Mouse (Mus musculus) liver, postnatal 0 days (tissue): ENCODE results near the gene Pip4k2c. TPM values are rescaled to one million over a fixed set of nuclear protein-coding genes. Genes with fewer than 3 reads are reported as not detected.

ENCODE experiments used
- ATAC-seq: fragments of 200-750 bp; cut with Nextera tagmentation; 2 replicates; pipeline ENCODE4 v1.8.0; 2017; ENCODE audit warnings: mild to moderate bottlenecking, moderate library complexity
- DNase-seq: peaks from one replicate; pipeline ENCODE4 v3.0.0-alpha.2; 2016
- H3K27ac ChIP-seq: fragments of 300-500 bp; sonication (generic); 2 replicates; pipeline ENCODE4 v1.5.1; 2014; ENCODE audit warnings: antibody characterized with exemption, moderate library complexity, mild to moderate bottlenecking, low read depth
- H3K27me3 ChIP-seq: fragments of 300-500 bp; sonication (generic); 2 replicates; pipeline ENCODE4 v1.6.1; 2014; ENCODE audit warnings: low read length, control low read depth, mixed read lengths; ENCODE audit not compliant: insufficient read depth
- H3K36me3 ChIP-seq: fragments of 300-500 bp; sonication (generic); replicated peaks from 2 replicates; pipeline ENCODE4 v1.6.1; 2014; ENCODE audit warnings: mild to moderate bottlenecking, control low read depth, low read length, moderate library complexity, mixed read lengths; ENCODE audit not compliant: insufficient read depth
- H3K4me1 ChIP-seq: fragments of 300-500 bp; sonication (generic); 2 replicates; pipeline ENCODE4 v1.6.1; 2014; ENCODE audit warnings: antibody characterized with exemption, mild to moderate bottlenecking, control low read depth; ENCODE audit not compliant: insufficient read depth
- H3K4me2 ChIP-seq: fragments of 300-500 bp; sonication (generic); 2 replicates; pipeline ENCODE4 v1.6.1; 2014; ENCODE audit warnings: low read depth, mild to moderate bottlenecking, low read length, moderate library complexity, mixed read lengths
- H3K4me3 ChIP-seq: fragments of 300-500 bp; sonication (generic); 2 replicates; pipeline ENCODE4 v1.5.1; 2014; ENCODE audit warnings: low read depth, low read length
- H3K9ac ChIP-seq: fragments of 300-500 bp; sonication (generic); replicated peaks from 2 replicates; pipeline ENCODE4 v1.6.1; 2014; ENCODE audit warnings: mild to moderate bottlenecking, moderate library complexity
- H3K9me3 ChIP-seq: fragments of 300-500 bp; sonication (generic); 2 replicates; pipeline ENCODE4 v1.6.1; 2016; ENCODE audit warnings: mild to moderate bottlenecking, control low read depth, low read length, mixed read lengths
- CTCF ChIP-seq: sonication (generic); IDR thresholded peaks from 2 replicates; pipeline ENCODE4 v1.5.1; 2016; ENCODE audit warnings: antibody characterized with exemption, low read depth
- EP300 ChIP-seq: IDR thresholded peaks from 2 replicates; pipeline ENCODE4 v1.6.1; 2016; ENCODE audit warnings: antibody characterized with exemption, low read depth, mild to moderate bottlenecking
- WGBS: fragments of 180-500 bp; shearing (Covaris S2); extraction: QIAGEN DNeasy Blood & Tissue Kit; methylation state at CpG from one replicate; pipeline ENCODE4 v1.1.7; 2014; ENCODE audit not compliant: insufficient replicate concordance; 5-methylcytosine and 5-hydroxymethylcytosine counted together
- polyA plus RNA-seq: library from polyadenylated mRNA; unstranded; fragments of >200 nt; fragmentation: Nextera tagmentation; extraction: Ambion mirVana; gene quantifications from 2 replicates; pipeline ENCODE4 v1.2.1, GENCODE M21; 2015

Gene Pip4k2c
- polyA plus RNA-seq, 1 experiment from 2014 or later = 17.7 TPM

DNA sequence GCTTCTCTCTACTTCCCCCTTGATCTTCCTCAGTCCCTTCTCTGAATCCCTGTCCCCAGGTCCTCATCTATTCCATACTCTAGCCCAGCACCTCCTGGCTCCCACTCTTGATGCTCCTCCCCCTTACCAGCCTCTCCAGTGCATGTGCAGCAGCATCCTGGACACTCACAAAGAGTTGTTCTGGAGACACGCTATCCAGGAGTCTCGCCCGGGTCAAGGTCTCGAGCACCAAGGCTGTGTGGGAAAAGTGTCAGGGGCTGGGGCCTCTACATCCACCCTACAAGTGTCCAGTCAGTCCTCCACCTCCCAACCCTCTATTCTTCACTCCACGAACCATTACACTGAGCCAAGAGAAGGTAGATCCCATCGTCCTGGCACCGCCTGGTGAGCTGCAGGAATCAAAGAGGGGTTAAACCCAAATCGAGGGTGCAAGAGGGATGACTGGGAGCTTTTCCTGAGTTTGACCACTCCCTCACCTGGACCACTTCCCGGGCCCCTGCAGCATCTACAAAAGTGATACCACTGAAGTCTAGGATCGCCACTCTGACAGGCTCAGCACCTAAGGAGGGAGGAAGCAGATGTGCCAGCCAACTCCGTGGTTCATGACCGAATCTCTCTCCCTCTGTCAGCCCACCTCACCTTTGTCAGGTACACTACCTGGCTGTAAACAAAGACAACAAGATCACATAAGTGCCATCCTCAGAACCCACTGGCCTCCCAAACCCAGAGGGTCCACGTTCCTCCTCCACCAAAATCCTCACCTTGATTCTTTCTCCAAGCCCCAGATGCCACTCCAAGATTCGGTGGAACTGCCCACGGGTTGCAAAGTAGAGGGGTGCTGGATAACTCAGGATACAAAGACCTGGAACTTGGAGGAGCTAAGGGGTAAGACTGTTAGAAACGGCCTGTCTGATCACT is 38.0 kb downstream of the Pip4k2c start:
- peaks cover 21% of the 10 kb centered on the region for H3K27me3 ChIP-seq
- ATAC-seq = no peak
- 71% methylated on average over 16 of the region's 16 CpGs for WGBS

DNA sequence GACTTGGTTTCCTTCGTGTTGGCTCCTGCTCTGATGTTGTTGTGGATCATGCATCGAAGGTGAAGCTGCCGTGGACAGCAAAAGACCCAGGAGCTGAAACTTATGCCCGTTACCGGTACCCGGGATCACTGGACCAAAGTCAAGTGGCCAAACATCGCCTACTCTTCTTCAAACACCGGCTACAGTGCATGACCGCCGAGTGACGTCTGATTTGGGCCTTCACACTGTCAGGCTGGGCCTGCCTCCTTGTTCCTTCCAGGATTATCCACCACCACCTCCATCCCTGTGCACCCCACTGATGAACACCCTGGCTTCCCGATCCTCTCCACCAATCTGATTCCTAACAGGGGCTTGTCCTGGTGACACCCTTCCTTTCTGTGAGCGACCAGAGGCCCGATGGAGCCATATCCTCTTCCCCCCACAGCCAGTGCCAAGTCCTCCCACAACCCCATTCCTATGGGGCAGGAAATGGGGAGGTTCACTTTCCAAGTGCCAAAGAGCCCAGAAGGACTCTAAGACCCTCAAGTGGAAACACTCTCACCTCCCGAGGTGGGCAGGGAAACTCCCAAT is 39.7 kb downstream of the Pip4k2c start:
- Histone ChIP-seq H3K4me1 (peaks cover 19% of the 10 kb centered on the region), H3K9ac (no peak overlapping the region), H3K4me2 (no peak overlapping the region), H3K4me3 (no peak overlapping the region), H3K36me3 (peaks cover 16% of the 10 kb centered on the region), H3K27me3 (peaks cover 5% of the 10 kb centered on the region; the same call in 1 of the 2 replicates), H3K9me3 (no peaks in the 10 kb centered on the region), H3K27ac (no peak overlapping the region)
- 82% methylated on average over 15 of the region's 15 CpGs for WGBS
- no peak for ATAC-seq
- DNase-seq = no peak
- TF ChIP-seq EP300 = no peak
- no peak for TF ChIP-seq CTCF

More for the DNA sequence above, 38.0 kb downstream of the Pip4k2c start:
- H3K36me3 ChIP-seq = peaks cover 16% of the 10 kb centered on the region
- H3K9me3 ChIP-seq = no peaks in the 10 kb centered on the region
- no peak overlapping the region for H3K4me2 ChIP-seq
- TF ChIP-seq EP300 (no peak), CTCF (no peak)
- DNase-seq = no peak
- no peak overlapping the region for H3K9ac ChIP-seq
- no peak overlapping the region for H3K4me3 ChIP-seq
- peaks cover 27% of the 10 kb centered on the region for H3K4me1 ChIP-seq
- no peak overlapping the region for H3K27ac ChIP-seq

DNA sequence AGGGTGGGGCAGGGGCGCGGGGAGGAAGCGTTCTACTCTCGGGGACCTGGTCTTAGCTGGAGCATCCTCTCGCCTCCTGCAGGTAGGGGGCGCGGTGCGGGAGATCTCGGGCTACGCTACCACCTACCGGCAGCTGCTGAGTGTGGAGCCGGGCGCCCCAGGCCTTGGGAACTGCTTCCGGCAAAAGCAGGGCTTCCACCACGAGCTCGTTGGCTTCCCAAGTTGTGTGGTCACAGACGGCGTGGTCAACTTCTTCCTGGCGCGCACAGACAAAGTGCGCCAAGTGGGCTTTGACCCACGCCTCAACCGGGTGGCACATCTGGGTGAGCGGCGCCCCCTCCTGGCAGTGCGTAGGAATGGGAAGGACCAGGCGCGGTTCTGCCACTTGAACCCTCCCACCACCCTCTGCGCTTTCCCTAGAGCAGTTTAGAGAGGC is 40.5 kb downstream of the Pip4k2c start:
- Histone ChIP-seq H3K27me3 (0 out of 2 replicates have a peak, but pooled peaks cover 3% of the 10 kb centered on the region), H3K27ac (no peak overlapping the region), H3K36me3 (peaks cover 16% of the 10 kb centered on the region), H3K9ac (peak overlapping the region; percentile 13; the same call in 1 of the 2 replicates), H3K9me3 (no peaks in the 10 kb centered on the region), H3K4me3 (peak overlapping the region; percentile 43), H3K4me1 (peaks cover 19% of the 10 kb centered on the region), H3K4me2 (peak overlapping the region; percentile 74)
- TF ChIP-seq EP300 = peak; percentile 16; the same call in 1 of the 2 replicates
- peak; percentile 94 for TF ChIP-seq CTCF
- DNase-seq (peak; percentile 88), ATAC-seq (peak; percentile 66)
- WGBS = 3% methylated on average over 29 of the region's 29 CpGs

DNA sequence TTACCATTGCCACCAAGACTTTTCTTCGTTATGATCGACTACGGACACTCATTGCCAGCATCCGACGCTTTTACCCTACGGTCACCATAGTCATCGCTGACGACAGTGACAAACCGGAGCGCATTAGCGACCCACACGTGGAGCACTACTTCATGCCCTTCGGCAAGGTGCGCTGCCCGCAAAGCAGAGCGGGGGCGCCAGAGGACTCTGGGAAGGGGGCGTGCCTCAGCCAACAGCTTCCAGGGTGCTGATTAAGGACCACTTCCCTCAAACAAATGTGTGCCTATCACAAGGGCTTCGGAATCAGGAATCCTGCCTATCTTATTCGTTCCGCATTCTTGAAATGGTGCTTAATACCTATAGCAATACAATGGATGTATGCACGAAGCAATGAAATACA is 41.4 kb downstream of the Pip4k2c start:
- H3K36me3 ChIP-seq = peaks cover 16% of the 10 kb centered on the region
- TF ChIP-seq EP300 = no peak
- TF ChIP-seq CTCF = peak; percentile 47
- peaks cover 26% of the 10 kb centered on the region for H3K4me1 ChIP-seq
- WGBS = 27% methylated on average over 22 of the region's 22 CpGs
- H3K9ac ChIP-seq = no peak overlapping the region
- ATAC-seq (no peak), DNase-seq (peak; percentile 55)
- 0 out of 2 replicates have a peak, but pooled peaks cover 3% of the 10 kb centered on the region for H3K27me3 ChIP-seq
- H3K9me3 ChIP-seq = no peaks in the 10 kb centered on the region
- peak overlapping the region; percentile 74 for H3K4me2 ChIP-seq
- peak overlapping the region; percentile 43; the same call in 1 of the 2 replicates for H3K4me3 ChIP-seq
- no peak overlapping the region for H3K27ac ChIP-seq

DNA sequence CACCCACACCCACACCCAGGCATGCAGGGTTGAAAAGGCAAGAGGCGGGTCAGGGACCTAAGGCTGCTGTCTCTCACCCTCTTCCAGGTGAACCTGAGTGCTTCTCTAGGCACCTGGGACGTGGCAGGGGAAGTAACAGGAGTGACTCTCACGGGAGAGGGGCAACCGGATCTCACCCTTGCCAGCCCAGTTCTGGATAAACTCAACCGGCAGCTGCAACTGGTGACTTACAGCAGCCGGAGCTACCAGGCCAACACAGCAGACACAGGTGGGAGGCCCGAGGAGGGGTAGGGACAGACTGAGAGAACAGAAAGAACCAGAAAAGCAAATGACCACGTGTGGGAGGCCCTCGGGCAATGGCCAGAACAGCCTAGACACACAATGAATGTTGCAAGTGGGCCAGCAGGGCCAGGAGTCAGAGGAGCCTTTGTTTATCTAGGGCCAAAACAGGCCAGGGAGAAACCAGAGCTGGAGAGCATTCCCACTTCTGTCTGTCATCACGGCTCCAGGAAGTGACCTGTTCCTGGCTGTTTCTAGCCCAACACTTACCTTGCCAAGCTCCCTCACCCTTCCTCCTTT is 43.7 kb downstream of the Pip4k2c start:
- peak overlapping the region; percentile 95 for H3K27ac ChIP-seq

More for the DNA sequence above, 43.7 kb downstream of the Pip4k2c start:
- Histone ChIP-seq H3K27me3 (0 out of 2 replicates have a peak, but pooled peaks cover 3% of the 10 kb centered on the region), H3K4me1 (peaks cover 32% of the 10 kb centered on the region), H3K4me2 (peak overlapping the region; percentile 80), H3K36me3 (peaks cover 16% of the 10 kb centered on the region), H3K9me3 (no peaks in the 10 kb centered on the region), H3K9ac (peak overlapping the region; percentile 92; the same call in 1 of the 2 replicates), H3K4me3 (peak overlapping the region; percentile 66)
- no peak for TF ChIP-seq CTCF
- no peak for TF ChIP-seq EP300
- ATAC-seq (peak; percentile 46), DNase-seq (peak; percentile 63)
- 45% methylated on average over 10 of the region's 10 CpGs for WGBS
